Mouse (Mus musculus): ENCODE data around the gene Fam151b.

DNA sequence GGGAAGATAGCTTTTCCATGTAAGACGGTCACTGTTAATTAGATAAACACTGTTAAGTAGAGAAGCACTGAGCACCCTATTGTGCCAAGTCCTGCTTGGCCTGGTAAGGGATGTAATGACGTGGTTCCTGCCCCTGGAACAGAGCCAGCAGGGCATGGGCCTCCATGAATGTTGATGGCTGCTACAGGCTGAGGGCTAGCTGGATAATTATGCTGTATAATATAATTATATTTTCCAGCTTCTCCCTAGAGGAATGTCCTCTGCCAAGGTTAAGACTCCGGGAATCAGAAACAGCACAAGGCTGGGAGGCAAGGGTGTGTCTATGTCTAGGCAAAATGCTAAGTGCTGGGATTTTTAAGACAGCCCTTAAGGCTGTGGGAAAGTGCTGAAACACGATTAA, 7.0 kb upstream of the Fam151b start:
- TF ChIP-seq POLR2A (IDR thresholded peaks at IDR 0.05; ENCODE audit: borderline replicate concordance, extremely low read depth, low read depth, low read length), result no peak
- TF ChIP-seq CTCF (IDR thresholded peaks at IDR 0.05; ENCODE audit: insufficient read depth, low read length), result no peak

Data from lung, adult 2 months (tissue).